9 mouse cellular contexts compared by ENCODE assay signal in genomic region chr14:20179731-20180280, GRCm38 (mm10). TPM values are rescaled to one million over a fixed set of nuclear protein-coding genes. Genes with fewer than 3 reads are reported as not detected.
DNase-seq lines count a peak whose midpoint lies in the region; ATAC-seq and TF ChIP-seq lines count a peak whose summit lies in the region.
"Had no signal": no experiment of that assay in that cellular context is flagged by ENCODE, and none has a peak within 500 bp of the region (broad histone marks: within the 10 kb centered on the region; RNA-seq: fewer than 3 reads in every experiment).

No protein-coding gene starts in this region.

- ATAC-seq in heart, embryonic 15.5 days (replicated peaks; ENCODE audit: insufficient number of reproducible peaks, insufficient read depth, low FRiP score, low read depth) = no peak
- ATAC-seq in forebrain, embryonic 15.5 days (replicated peaks) = no peak
- no peak for ATAC-seq in liver, embryonic 15.5 days (ENCODE audit: insufficient read depth)

- peak overlapping the region; percentile 90; the same call in 1 of the 2 replicates for H3K4me2 ChIP-seq in heart, embryonic 15.5 days
- peak overlapping the region; percentile 90 for H3K4me2 ChIP-seq in forebrain, embryonic 15.5 days (replicated peaks)
- H3K4me2 ChIP-seq in liver, embryonic 15.5 days = peak overlapping the region; percentile 97

- no peaks in the 10 kb centered on the region for H3K27me3 ChIP-seq in heart, embryonic 15.5 days
- H3K27me3 ChIP-seq in E14TG2a.4 (ENCODE audit: insufficient read depth, low read length) = no peaks in the 10 kb centered on the region
- no peaks in the 10 kb centered on the region for H3K27me3 ChIP-seq in forebrain, embryonic 15.5 days
- no peaks in the 10 kb centered on the region for H3K27me3 ChIP-seq in liver, embryonic 15.5 days

- no peak overlapping the region for H3K9ac ChIP-seq in heart, embryonic 15.5 days
- H3K9ac ChIP-seq in forebrain, embryonic 15.5 days (replicated peaks) = no peak overlapping the region
- peak overlapping the region; percentile 68 for H3K9ac ChIP-seq in liver, embryonic 15.5 days

- no peaks in the 10 kb centered on the region for H3K36me3 ChIP-seq in heart, embryonic 15.5 days
- H3K36me3 ChIP-seq in E14TG2a.4 (ENCODE audit: insufficient read depth, low read length) = peaks cover 51% of the 10 kb centered on the region
- H3K36me3 ChIP-seq in forebrain, embryonic 15.5 days = no peaks in the 10 kb centered on the region
- H3K36me3 ChIP-seq in liver, embryonic 15.5 days (replicated peaks) = no peaks in the 10 kb centered on the region

- whole genome bisulfite sequencing in heart, embryonic 15.5 days = 72% methylated on average over 5 of the region's 5 CpGs
- WGBS in forebrain, embryonic 15.5 days = 53% methylated on average over 5 of the region's 5 CpGs
- WGBS in liver, embryonic 15.5 days (ENCODE audit: insufficient replicate concordance) = 34% methylated on average over 5 of the region's 5 CpGs

- H3K27ac ChIP-seq in heart, embryonic 15.5 days = no peak overlapping the region
- H3K27ac ChIP-seq in forebrain, embryonic 15.5 days (replicated peaks) = no peak overlapping the region
- peak overlapping the region; percentile 72; the same call in 1 of the 2 replicates for H3K27ac ChIP-seq in liver, embryonic 15.5 days (replicated peaks)
- H3K27ac ChIP-seq in layer of hippocampus, adult 2 months = no peak overlapping the region

- no peak for DNase-seq in heart, postnatal 10 days
- DNase-seq in cerebellum, postnatal 14 days = no peak
- DNase-seq in layer of hippocampus, adult 2 months (ENCODE audit: low spot score in 2 of 2) = no peak
- DNase-seq in layer of hippocampus, postnatal 10 days (ENCODE audit: low spot score in 2 of 2) = no peak
- DNase-seq: cerebellum, postnatal 25 days had no signal

- no peaks in the 10 kb centered on the region for H3K9me3 ChIP-seq in heart, embryonic 15.5 days (replicated peaks)
- H3K9me3 ChIP-seq in E14TG2a.4 (ENCODE audit: low read length) = no peaks in the 10 kb centered on the region
- H3K9me3 ChIP-seq in forebrain, embryonic 15.5 days = no peaks in the 10 kb centered on the region
- no peaks in the 10 kb centered on the region for H3K9me3 ChIP-seq in liver, embryonic 15.5 days (replicated peaks)

- H3K4me3 ChIP-seq in heart, embryonic 15.5 days = peak overlapping the region; percentile 57
- peak overlapping the region; percentile 97 for H3K4me3 ChIP-seq in E14TG2a.4 (replicated peaks; ENCODE audit: low read length)
- H3K4me3 ChIP-seq in forebrain, embryonic 15.5 days = 0 out of 2 replicates have a peak overlapping the region, but pooled peaks have one; percentile 61
- peak overlapping the region; percentile 70 for H3K4me3 ChIP-seq in liver, embryonic 15.5 days (replicated peaks)
- H3K4me3 ChIP-seq in layer of hippocampus, adult 2 months = no peak overlapping the region

- intact Hi-C loops in heart, postnatal 10 days (cut with DNase I) = loop anchor here (5.0 kb wide), 1 partner anchor 63 kb away; no protein-coding TSS in a partner anchor

- H3K4me1 ChIP-seq in heart, embryonic 15.5 days (replicated peaks) = peaks cover 20% of the 10 kb centered on the region
- H3K4me1 ChIP-seq in E14TG2a.4 (replicated peaks; ENCODE audit: low read depth, low read length) = peaks cover 82% of the 10 kb centered on the region
- H3K4me1 ChIP-seq in forebrain, embryonic 15.5 days = peaks cover 32% of the 10 kb centered on the region
- peaks cover 59% of the 10 kb centered on the region for H3K4me1 ChIP-seq in liver, embryonic 15.5 days (replicated peaks)

- TF ChIP-seq CTCF in E14TG2a.4 (conservative IDR thresholded peaks at IDR 0.05; ENCODE audit: low read length) = no peak
- no peak for TF ChIP-seq CTCF in layer of hippocampus, adult 2 months (conservative IDR thresholded peaks at IDR 0.05)

RNA-seq across cellular contexts. Expression of gene Kcnk5, which starts 1.8 kb away (rescaled TPM):
- 1.8 and 4.1 TPM in 2 replicates for polyA plus RNA-seq in heart, embryonic 15.5 days (2015; fragmentation: Nextera tagmentation; extraction: Ambion mirVana)
- 1 to 10 TPM; 1.1 to 1.4 TPM for total RNA-seq in heart, postnatal 10 days (2021)
- 3.3 TPM in 2 replicates for polyA plus RNA-seq in forebrain, embryonic 15.5 days (2015; fragmentation: Nextera tagmentation; extraction: Ambion mirVana)
- 5.0 and 5.1 TPM in 2 replicates for polyA plus RNA-seq in liver, embryonic 15.5 days (2015; fragmentation: Nextera tagmentation; extraction: Ambion mirVana)
- under 1 TPM; 0.10 to 0.23 TPM for total RNA-seq in layer of hippocampus, adult 2 months (2021)
- total RNA-seq in layer of hippocampus, postnatal 10 days (2021) = under 1 TPM; 0.21 to 0.33 TPM

RNA-seq across cellular contexts. Expression of gene Saysd1, which starts 41.5 kb away (rescaled TPM):
- polyA plus RNA-seq in heart, embryonic 15.5 days (2015; fragmentation: Nextera tagmentation; extraction: Ambion mirVana) = 7.7 and 9.3 TPM in 2 replicates
- 1 to 10 TPM; 2.5 to 2.8 TPM for total RNA-seq in heart, postnatal 10 days (2021)
- polyA plus RNA-seq in forebrain, embryonic 15.5 days (2015; fragmentation: Nextera tagmentation; extraction: Ambion mirVana) = 15.0 and 15.4 TPM in 2 replicates
- polyA plus RNA-seq in liver, embryonic 15.5 days (2015; fragmentation: Nextera tagmentation; extraction: Ambion mirVana) = 3.8 and 4.1 TPM in 2 replicates
- 1 to 10 TPM; 4.8 to 5.2 TPM for total RNA-seq in layer of hippocampus, adult 2 months (2021)
- 1 to 10 TPM; 4.8 to 5.0 TPM for total RNA-seq in layer of hippocampus, postnatal 10 days (2021)
